Mouse (Mus musculus) lung, adult 2 months (tissue): ENCODE results near the gene Gnl3.

ENCODE experiments used
- CTCF ChIP-seq: fragments of 200-500 bp; IDR thresholded peaks from 2 replicates; pipeline ENCODE4 v1.5.1; 2011; ENCODE audit warnings: mild to moderate bottlenecking, low read length, control low read depth; ENCODE audit not compliant: insufficient read depth
- POLR2A ChIP-seq: fragments of 200-500 bp; IDR thresholded peaks from 2 replicates; pipeline ENCODE4 v1.6.1; 2011; ENCODE audit warnings: low read depth, mild to moderate bottlenecking, control low read depth, low read length, borderline replicate concordance; ENCODE audit errors: extremely low read depth

DNA sequence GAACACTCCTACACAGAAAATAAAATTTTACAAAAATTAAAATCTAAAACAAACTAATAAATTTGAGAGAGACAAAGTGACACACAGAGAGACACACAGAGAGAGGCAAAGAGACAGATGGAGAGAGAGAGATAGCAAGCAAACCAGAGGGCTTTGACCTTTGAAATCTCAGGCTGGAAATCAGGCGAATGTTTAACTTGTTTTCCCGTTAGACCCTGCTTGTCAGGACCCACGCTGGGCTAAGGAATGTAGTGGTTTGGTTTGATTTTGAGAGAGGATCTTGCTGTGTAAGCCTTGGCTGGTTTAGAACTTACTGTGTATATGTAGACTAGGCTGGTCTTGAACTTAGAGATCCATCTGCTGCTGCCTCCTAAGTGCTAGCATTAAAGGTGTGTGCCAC is 42.7 kb downstream of the Gnl3 start:
- no peak for TF ChIP-seq CTCF
- no peak for TF ChIP-seq POLR2A
